Mouse (Mus musculus) olfactory bulb, adult 2 months (tissue): Measurements from ENCODE around the gene Hddc3.

Source experiments
- CTCF ChIP-seq: fragments of 200-500 bp; IDR thresholded peaks from 2 replicates; pipeline ENCODE4 v1.5.1; 2012; ENCODE audit warnings: low read depth, mild to moderate bottlenecking, low read length, moderate library complexity; ENCODE audit not compliant: insufficient read depth
- POLR2A ChIP-seq: fragments of 200-500 bp; IDR thresholded peaks from 2 replicates; pipeline ENCODE4 v1.6.1; 2012; ENCODE audit warnings: mild to moderate bottlenecking, low read depth, low read length, moderate library complexity; ENCODE audit not compliant: insufficient read depth

- TF ChIP-seq POLR2A (no peak), CTCF (no peak)
These were observed 34.6 kb downstream of the Hddc3 start for GRCm38 (mm10) chr7:80377471-80377870.
